Comparison of ENCODE assay signal across 13 mouse cellular contexts in genomic region chr1:80177651-80178382, GRCm38 (mm10). TPM values are rescaled to one million over a fixed set of nuclear protein-coding genes. Genes with fewer than 3 reads are reported as not detected.
DNase-seq lines count a peak whose midpoint lies in the region; ATAC-seq lines count a peak whose summit lies in the region.
"Had no signal": no experiment of that assay in that cellular context is flagged by ENCODE, and none has a peak within 500 bp of the region (broad histone marks: within the 10 kb centered on the region; RNA-seq: fewer than 3 reads in every experiment).

No protein-coding gene starts in this region.

- no peak overlapping the region for H3K4me2 ChIP-seq in heart, embryonic 12.5 days

- H3K9ac ChIP-seq in heart, embryonic 12.5 days = no peak overlapping the region

- H3K4me3 ChIP-seq in heart, embryonic 12.5 days = no peak overlapping the region
- H3K4me3 ChIP-seq: hindbrain, embryonic 10.5 days had no signal

- H3K27ac ChIP-seq in heart, embryonic 12.5 days (ENCODE audit: poor library complexity, severe bottlenecking) = no peak overlapping the region
- H3K27ac ChIP-seq: hindbrain, embryonic 10.5 days; macrophage had no signal

- peak; percentile 12 to 47 for DNase-seq in heart, postnatal 10 days
- DNase-seq in layer of hippocampus, postnatal 10 days (ENCODE audit: low spot score in 2 of 2) = peak; percentile 18 to 30
- no peak for DNase-seq in layer of hippocampus, adult 9-10 months (ENCODE audit: low spot score)
- peak; percentile 6 for DNase-seq in 3T3-L1 (ENCODE audit: low read depth, low spot score)
- peak; percentile 6 for DNase-seq in A20 (ENCODE audit: low read depth, low spot score)
- DNase-seq: cerebellum, postnatal 25 days; gastrocnemius, postnatal 36 days; thymus, postnatal 4 days had no signal

- intact Hi-C loops in heart, postnatal 10 days (cut with DNase I) = loop anchor here (1.0 to 10.0 kb wide), 2 partner anchors 183 to 394 kb away; no protein-coding TSS in a partner anchor

- no peaks in the 10 kb centered on the region for H3K9me3 ChIP-seq in heart, embryonic 12.5 days (replicated peaks)
- H3K9me3 ChIP-seq: hindbrain, embryonic 10.5 days had no signal

- H3K36me3 ChIP-seq in heart, embryonic 12.5 days = no peaks in the 10 kb centered on the region
- H3K36me3 ChIP-seq: hindbrain, embryonic 10.5 days had no signal

- H3K4me1 ChIP-seq in heart, embryonic 12.5 days (replicated peaks) = no peaks in the 10 kb centered on the region
- H3K4me1 ChIP-seq: hindbrain, embryonic 10.5 days had no signal

- 50% methylated on average over 11 of the region's 11 CpGs for WGBS in heart, embryonic 12.5 days

- H3K27me3 ChIP-seq in heart, embryonic 12.5 days (replicated peaks) = no peaks in the 10 kb centered on the region

- ATAC-seq in heart, embryonic 12.5 days (ENCODE audit: insufficient number of reproducible peaks, low FRiP score) = no peak
- ATAC-seq in activated CD4-positive, CD25-positive, alpha-beta regulatory T cell, adult 4 months = no peak

RNA-seq across cellular contexts. Expression of gene Fam124b, which starts 40.5 kb away (rescaled TPM):
- 1 to 10 TPM; 8.4 to 9.5 TPM for total RNA-seq in heart, postnatal 10 days (2021)
- 0.11 and 0.31 TPM in 2 replicates for polyA plus RNA-seq in heart, embryonic 12.5 days (2016; fragmentation: Nextera tagmentation; extraction: Ambion mirVana)
- 1 to 10 TPM; 1.2 to 1.5 TPM for total RNA-seq in layer of hippocampus, postnatal 10 days (2021)
- polyA plus RNA-seq in activated CD4-positive, CD25-positive, alpha-beta regulatory T cell, adult 4 months (2017; shearing (Covaris generic)) = 10 to 100 TPM in 1 of 2 experiments, 1 to 10 TPM in 1; 8.3 to 11.5 TPM
- total RNA-seq: liver, adult 2 months had no signal
- polyA plus RNA-seq: liver, adult 2 months; macrophage had no signal
